Mouse (Mus musculus) G1E (cell line): ENCODE measurements around the gene Tbr1.

Experiments used
- CTCF ChIP-seq: IDR thresholded peaks from 2 replicates; pipeline ENCODE4 v1.5.1; 2012; ENCODE audit warnings: low read depth, low read length, inconsistent platforms, mixed read lengths
- GATA1 ChIP-seq: IDR thresholded peaks from 2 replicates; pipeline ENCODE4 v1.6.1; 2012; ENCODE audit warnings: borderline replicate concordance, low read length, inconsistent platforms, mixed read lengths
- TAL1 ChIP-seq: conservative IDR thresholded peaks from 2 replicates; pipeline ENCODE4 v1.6.1; 2012; ENCODE audit warnings: low read depth, low read length, inconsistent platforms, mixed read lengths

DNA sequence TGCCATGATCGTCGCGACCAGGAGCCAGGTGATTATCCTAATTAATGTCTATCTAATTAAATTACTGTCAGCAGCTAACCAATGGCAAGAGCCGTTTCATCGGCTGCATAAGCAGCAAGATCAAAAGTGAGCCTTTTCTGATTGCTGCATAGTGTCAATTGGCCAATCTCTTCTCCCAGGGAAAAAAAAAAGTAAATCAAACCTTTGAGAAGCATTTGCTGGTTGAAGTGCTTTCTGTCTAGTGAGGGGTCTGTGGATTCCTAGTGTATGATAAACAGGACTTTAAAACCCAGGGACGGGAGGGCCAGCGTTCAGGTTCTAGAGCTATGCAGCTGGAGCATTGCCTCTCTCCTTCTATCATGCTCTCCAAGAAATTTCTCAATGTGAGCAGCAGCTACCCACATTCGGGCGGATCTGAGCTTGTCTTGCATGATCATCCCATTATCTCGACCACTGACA, 1.7 kb downstream of the Tbr1 start:
- TF ChIP-seq CTCF (no peak), TAL1 (no peak), GATA1 (no peak)
